Mouse (Mus musculus): ENCODE data around the gene Plcd3. TPM values are rescaled to one million over a fixed set of nuclear protein-coding genes. Genes with fewer than 3 reads are reported as not detected.

The Plcd3 gene
- total and polyA plus RNA-seq, 3 experiments, result 7.1 to 24.3 (median 11.3) TPM

GRCm38 (mm10) chr11:103116008-103116818 lies 14.8 kb upstream of the Plcd3 start, which contains the start of gene Hexim1:
Gene Hexim1 (plus strand): TSS chr11:103116231.
- Histone ChIP-seq H3K79me2 (replicated peaks; ENCODE audit: control insufficient read depth, extremely low read depth, insufficient read depth, poor library complexity, severe bottlenecking) (peaks cover 22% of the 10 kb centered on the region), H3K9ac (ENCODE audit: insufficient read depth, low read depth) (peak within 1 kb of the TSS; percentile 95), H3K36me3 (replicated peaks in 1 of 2; ENCODE audit: control insufficient read depth in 1 of 2, insufficient read depth in 1 of 2, low read length in 1 of 2) (peaks cover 7 to 31% of the 10 kb centered on the region in 2 experiments), H3K4me1 (ENCODE audit: control insufficient read depth in 1 of 2, insufficient read depth in 2 of 2) (peaks cover 6 to 26% of the 10 kb centered on the region in 2 experiments; a peak in 3 of 4 replicates), H3K27me3 (replicated peaks) (no peaks in the 10 kb centered on the region), H3K4me2 (ENCODE audit: insufficient read depth, low read depth, poor library complexity, severe bottlenecking) (peak within 1 kb of the TSS; percentile 74), H3K4me3 (replicated peaks in 1 of 3; ENCODE audit: low read depth in 2 of 3, low read length in 2 of 3, poor library complexity in 1 of 3) (peak within 1 kb of the TSS; percentile 74 to 84 (median 82)), H3K9me3 (replicated peaks; ENCODE audit: low read length) (no peaks in the 10 kb centered on the region), H3K27ac (ENCODE audit: insufficient read depth, low read depth) (peak within 1 kb of the TSS; percentile 95)
- DNase-seq (ENCODE audit: extremely low read depth), result peak; percentile 100
- dilution Hi-C loops (cut with MboI; ENCODE audit: extremely low pct_ligation_motif_present, extremely low pct_unique_long_range_greater_than_20kb, low sequenced_read_pairs), result no loop called here
- in situ Hi-C loops (cut with MboI; ENCODE audit: low pct_ligation_motif_present, low pct_unique_long_range_greater_than_20kb, low sequenced_read_pairs), result no loop called here
- TF ChIP-seq USF2 (conservative IDR thresholded peaks at IDR 0.05; ENCODE audit: low read depth, low read length) (no peak), ELF1 (IDR thresholded peaks at IDR 0.05; ENCODE audit: low read depth, low read length) (peak; percentile 90), MYC (IDR thresholded peaks at IDR 0.05; ENCODE audit: low read depth, low read length) (no peak), UBTF (IDR thresholded peaks at IDR 0.05; ENCODE audit: low read depth, low read length) (peak; percentile 81), ZNF384 (IDR thresholded peaks at IDR 0.05; ENCODE audit: low read depth, low read length) (peak; percentile 67; the same call in 1 of the 2 replicates), TCF12 (IDR thresholded peaks at IDR 0.05; ENCODE audit: low read depth, low read length) (peak; percentile 98), EP300 (IDR thresholded peaks at IDR 0.05; ENCODE audit: low read length) (no peak), PAX5 (IDR thresholded peaks at IDR 0.05; ENCODE audit: low read length) (no peak), POLR2A (IDR thresholded peaks at IDR 0.05; ENCODE audit: low read depth, low read length) (peak; percentile 100), NRF1 (IDR thresholded peaks at IDR 0.05; ENCODE audit: low read depth, low read length) (peak; percentile 98), CTCF (conservative IDR thresholded peaks at IDR 0.05 in 1 of 2, IDR thresholded peaks at IDR 0.05 in 1 of 2; ENCODE audit: low read depth in 2 of 2, low read length in 2 of 2) (no peak), JUND (conservative IDR thresholded peaks at IDR 0.05; ENCODE audit: low read depth, low read length) (no peak), ZMIZ1 (IDR thresholded peaks at IDR 0.05; ENCODE audit: low read depth, low read length) (peak; percentile 99), E2F4 (IDR thresholded peaks at IDR 0.05; ENCODE audit: insufficient replicate concordance, low read depth, low read length) (peak; percentile 67; the same call in 1 of the 2 replicates), MAZ (IDR thresholded peaks at IDR 0.05; ENCODE audit: low read depth, low read length) (peak; percentile 99), CHD2 (IDR thresholded peaks at IDR 0.05; ENCODE audit: low read length) (peak; percentile 77; the same call in 1 of the 2 replicates), TBP (conservative IDR thresholded peaks at IDR 0.05; ENCODE audit: low read depth, low read length) (peak; percentile 94), BHLHE40 (IDR thresholded peaks at IDR 0.05; ENCODE audit: low read depth, low read length) (peak; percentile 40), ZKSCAN1 (IDR thresholded peaks at IDR 0.05; ENCODE audit: borderline replicate concordance, low read depth, low read length) (no peak; the same call in 1 of the 2 replicates), MEF2A (IDR thresholded peaks at IDR 0.05; ENCODE audit: borderline replicate concordance, low read depth, low read length) (peak; percentile 88), IRF4 (IDR thresholded peaks at IDR 0.05; ENCODE audit: low read depth, low read length) (peak; percentile 83), KAT2A (IDR thresholded peaks at IDR 0.05; ENCODE audit: insufficient replicate concordance, low read length) (peak; percentile 96; the same call in 1 of the 2 replicates), POLR2AphosphoS2 (IDR thresholded peaks at IDR 0.05; ENCODE audit: low read depth, low read length) (peak; percentile 97), MAFK (IDR thresholded peaks at IDR 0.05; ENCODE audit: insufficient replicate concordance, low read length) (no peak), RCOR1 (conservative IDR thresholded peaks at IDR 0.05; ENCODE audit: low read depth, low read length) (no peak; the same call in 1 of the 2 replicates), JUN (IDR thresholded peaks at IDR 0.05; ENCODE audit: insufficient read depth, low read depth, low read length) (no peak), CHD1 (IDR thresholded peaks at IDR 0.05; ENCODE audit: low read depth, low read length) (no peak), NELFE (IDR thresholded peaks at IDR 0.05; ENCODE audit: low read depth, low read length) (peak; percentile 100), MAX (IDR thresholded peaks at IDR 0.05; ENCODE audit: low read length) (0 out of 2 replicates have a peak, but pooled peaks have one; percentile 41), USF1 (IDR thresholded peaks at IDR 0.05; ENCODE audit: low read depth, low read length) (peak; percentile 12; the same call in 1 of the 2 replicates), SMC3 (IDR thresholded peaks at IDR 0.05; ENCODE audit: low read depth, low read length) (no peak), GABPA (IDR thresholded peaks at IDR 0.05; ENCODE audit: insufficient replicate concordance, low read depth, low read length) (peak; percentile 90; the same call in 1 of the 2 replicates), RAD21 (IDR thresholded peaks at IDR 0.05; ENCODE audit: low read depth, low read length) (no peak), MXI1 (IDR thresholded peaks at IDR 0.05; ENCODE audit: low read depth, low read length) (peak; percentile 64), ZC3H11A (IDR thresholded peaks at IDR 0.05; ENCODE audit: low read depth, low read length) (no peak), ETS1 (conservative IDR thresholded peaks at IDR 0.05; ENCODE audit: low read depth, low read length) (no peak; the same call in 1 of the 2 replicates), SIN3A (IDR thresholded peaks at IDR 0.05; ENCODE audit: low read length) (no peak; the same call in 1 of the 2 replicates), HCFC1 (IDR thresholded peaks at IDR 0.05; ENCODE audit: low read depth, low read length) (peak; percentile 92)

Measured in CH12.LX (cell line).